Mouse (Mus musculus) layer of hippocampus, postnatal 10 days (tissue): ENCODE results near the gene Vmn1r112. TPM values are rescaled to one million over a fixed set of nuclear protein-coding genes. Genes with fewer than 3 reads are reported as not detected.
"Not testable (repeated sequence)": the region's sequence is repeated elsewhere in the genome, so short reads cannot be mapped to it uniquely, and the experiment has no call there.

ENCODE experiments used
- DNase-seq, 2 experiments: peaks; one replicate each; pipeline ENCODE4 v3.0.0; 2021; ENCODE audit warnings: low spot score in 2 of 2
- long read RNA-seq: library from polyadenylated mRNA; stranded (forward); transcript quantifications from one replicate; pipeline ENCODE4 v2.0.0, GENCODE M21; 2023
- total RNA-seq, 2 experiments: library from RNA; stranded (reverse); gene quantifications; 2 replicates each; pipeline ENCODE4 v1.2.3; 2021

Gene Vmn1r112
- total RNA-seq, result not detected
- long read RNA-seq, result 0 reads

GRCm38 (mm10) chr7:20770885-20771284, at the start of gene Vmn1r112:
TSS of gene Vmn1r112 (plus strand) at chr7:20771185.
- DNase-seq, result not testable (repeated sequence)

DNA sequence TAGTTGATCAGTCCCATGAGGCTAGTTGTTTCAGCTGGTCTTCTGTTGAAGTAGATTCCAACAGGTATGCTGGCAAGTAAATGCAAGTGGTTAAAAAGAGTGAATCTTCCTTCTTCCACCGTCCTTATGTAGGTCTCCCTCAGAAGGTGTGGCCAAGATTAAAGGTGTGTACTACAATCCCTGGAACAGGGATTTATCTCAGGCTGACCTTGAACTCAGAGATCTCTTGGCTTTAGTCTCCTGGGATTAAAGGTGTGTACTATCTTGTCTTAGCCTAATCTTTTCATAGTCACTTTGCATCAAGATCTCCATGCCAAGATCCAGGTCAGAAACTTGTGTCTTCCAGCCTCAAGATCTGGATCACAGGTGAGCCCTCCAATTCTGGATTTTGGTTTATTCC, 40.5 kb upstream of the Vmn1r112 start, which contains the start of gene Gm10668:
Gm10668 (minus strand) TSS at position 101 of the 400 bp plus-strand sequence.
- not testable (repeated sequence) for DNase-seq

DNA sequence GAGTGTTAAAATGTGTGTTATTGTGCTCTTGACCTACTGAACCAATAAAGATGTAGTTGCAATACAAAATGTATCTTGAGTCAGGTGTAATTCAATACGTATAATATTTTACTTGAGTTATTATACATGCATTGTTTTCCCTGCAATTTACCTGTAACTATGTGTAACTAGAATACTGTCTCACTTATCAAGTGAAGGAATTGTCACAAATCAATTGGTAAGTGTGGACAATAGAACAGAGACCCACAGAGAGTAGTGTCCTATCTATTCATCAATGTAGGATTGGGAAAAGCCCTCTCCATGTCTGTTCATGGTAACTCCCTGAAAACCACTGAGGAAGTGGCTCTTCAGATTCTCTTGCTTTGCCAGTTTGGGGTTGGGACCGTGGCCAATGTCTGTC, 16.0 kb downstream of the Vmn1r112 start, which contains the start of gene Vmn1r113:
Vmn1r113 (plus strand) TSS at position 301 of the 400 bp plus-strand sequence.
- not testable (repeated sequence) for DNase-seq

DNA sequence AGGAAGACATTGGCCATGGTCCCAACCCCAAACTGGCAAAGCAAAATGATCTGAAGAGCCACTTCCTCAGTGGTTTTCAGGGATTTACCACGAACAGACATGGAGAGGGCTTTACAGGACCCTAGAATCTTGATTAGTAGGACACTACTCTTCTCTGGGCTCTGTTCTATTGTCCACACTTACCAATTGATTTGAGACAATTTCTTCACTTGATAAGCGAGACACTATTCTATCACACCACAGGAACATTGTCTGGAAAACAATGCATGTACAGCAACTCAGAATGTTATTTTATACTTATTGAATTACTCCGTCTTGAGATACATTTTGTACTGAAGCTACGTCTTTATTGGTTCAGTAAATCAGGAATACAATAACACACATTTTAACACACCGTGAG, 41.1 kb downstream of the Vmn1r112 start, which contains the start of gene Vmn1r114:
Vmn1r114 (minus strand) TSS at position 101 of the 400 bp plus-strand sequence.
- DNase-seq, result not testable (repeated sequence)

Other genes with a start within 250 kb of the Vmn1r112 start
- not detected for gene Vmn1r104, start 237.3 kb upstream of the Vmn1r112 start, total RNA-seq
- gene Gm5726, start 225.4 kb upstream of the Vmn1r112 start, total RNA-seq, result not detected
- gene Gm4141, start 194.9 kb upstream of the Vmn1r112 start, total RNA-seq, result not detected
- not detected for gene Gm4513, start 172.2 kb upstream of the Vmn1r112 start, total RNA-seq
- gene Vmn1r107, start 102.3 kb upstream of the Vmn1r112 start, total RNA-seq, result not detected
- not detected for gene Vmn1r111, start 68.0 kb upstream of the Vmn1r112 start, total RNA-seq
- not detected for gene Gm10668, start 40.6 kb upstream of the Vmn1r112 start, total RNA-seq
- not detected for gene Vmn1r113, start 16.1 kb downstream of the Vmn1r112 start, total RNA-seq
- gene Vmn1r114, start 41.0 kb downstream of the Vmn1r112 start, total RNA-seq, result not detected
- not detected for gene Vmn1r115, start 73.8 kb downstream of the Vmn1r112 start, total RNA-seq
- gene Vmn1r116, start 101.1 kb downstream of the Vmn1r112 start, total RNA-seq, result not detected
- not detected for gene Vmn1r117, start 112.9 kb downstream of the Vmn1r112 start, total RNA-seq
- gene Vmn1r118, start 141.2 kb downstream of the Vmn1r112 start, total RNA-seq, result not detected
- not detected for gene Vmn1r119, start 241.3 kb downstream of the Vmn1r112 start, total RNA-seq